Mouse (Mus musculus) intestine, postnatal 0 days (tissue): ENCODE results near the gene Pdha2. TPM values are rescaled to one million over a fixed set of nuclear protein-coding genes. Genes with fewer than 3 reads are reported as not detected.

Experiments used
- ATAC-seq: fragments of 200-750 bp; cut with Nextera tagmentation; 2 replicates; pipeline ENCODE4 v1.8.0; 2017; ENCODE audit warnings: mild to moderate bottlenecking, moderate TSS enrichment, moderate library complexity
- H3K27ac ChIP-seq: fragments of 300-500 bp; sonication (generic); 2 replicates; pipeline ENCODE4 v1.5.1; 2014; ENCODE audit warnings: mild to moderate bottlenecking, low read depth, low read length, moderate library complexity
- H3K27me3 ChIP-seq: fragments of 300-500 bp; sonication (generic); replicated peaks from 2 replicates; pipeline ENCODE4 v1.6.1; 2014; ENCODE audit warnings: low read length, mixed read lengths; ENCODE audit not compliant: control insufficient read depth, insufficient read depth
- H3K36me3 ChIP-seq: fragments of 300-500 bp; sonication (generic); 2 replicates; pipeline ENCODE4 v1.6.1; 2014; ENCODE audit warnings: mild to moderate bottlenecking, moderate library complexity; ENCODE audit not compliant: control insufficient read depth, insufficient read depth
- H3K4me1 ChIP-seq: fragments of 300-500 bp; sonication (generic); replicated peaks from 2 replicates; pipeline ENCODE4 v1.6.1; 2014; ENCODE audit warnings: antibody characterized with exemption, low read length, mixed read lengths; ENCODE audit not compliant: control insufficient read depth, insufficient read depth
- H3K4me2 ChIP-seq: fragments of 300-500 bp; sonication (generic); replicated peaks from 2 replicates; pipeline ENCODE4 v1.6.1; 2014; ENCODE audit warnings: low read depth, mild to moderate bottlenecking, moderate library complexity
- H3K4me3 ChIP-seq: fragments of 300-500 bp; sonication (generic); 2 replicates; pipeline ENCODE4 v1.5.1; 2014; ENCODE audit warnings: low read depth, low read length
- H3K9ac ChIP-seq: fragments of 300-500 bp; sonication (generic); 2 replicates; pipeline ENCODE4 v1.6.1; 2014; ENCODE audit warnings: mild to moderate bottlenecking, low read depth, low read length
- H3K9me3 ChIP-seq: fragments of 300-500 bp; sonication (generic); 2 replicates; pipeline ENCODE4 v1.6.1; 2016; ENCODE audit warnings: mixed run types; ENCODE audit not compliant: control insufficient read depth
- CTCF ChIP-seq: sonication (generic); IDR thresholded peaks from 2 replicates; pipeline ENCODE4 v1.5.1; 2016; ENCODE audit warnings: low read depth, mild to moderate bottlenecking, control low read depth, antibody characterized with exemption, moderate library complexity
- WGBS: fragments of 180-500 bp; shearing (Covaris S2); extraction: QIAGEN DNeasy Blood & Tissue Kit; methylation state at CpG from one replicate; pipeline ENCODE4 v1.1.7; 2014; 5-methylcytosine and 5-hydroxymethylcytosine counted together
- polyA plus RNA-seq: library from polyadenylated mRNA; unstranded; fragments of >200 nt; fragmentation: Nextera tagmentation; extraction: Ambion mirVana; gene quantifications from 2 replicates; pipeline ENCODE4 v1.2.1, GENCODE M21; 2015

Pdha2 gene
- polyA plus RNA-seq, 1 experiment from 2014 or later, result not detected

DNA sequence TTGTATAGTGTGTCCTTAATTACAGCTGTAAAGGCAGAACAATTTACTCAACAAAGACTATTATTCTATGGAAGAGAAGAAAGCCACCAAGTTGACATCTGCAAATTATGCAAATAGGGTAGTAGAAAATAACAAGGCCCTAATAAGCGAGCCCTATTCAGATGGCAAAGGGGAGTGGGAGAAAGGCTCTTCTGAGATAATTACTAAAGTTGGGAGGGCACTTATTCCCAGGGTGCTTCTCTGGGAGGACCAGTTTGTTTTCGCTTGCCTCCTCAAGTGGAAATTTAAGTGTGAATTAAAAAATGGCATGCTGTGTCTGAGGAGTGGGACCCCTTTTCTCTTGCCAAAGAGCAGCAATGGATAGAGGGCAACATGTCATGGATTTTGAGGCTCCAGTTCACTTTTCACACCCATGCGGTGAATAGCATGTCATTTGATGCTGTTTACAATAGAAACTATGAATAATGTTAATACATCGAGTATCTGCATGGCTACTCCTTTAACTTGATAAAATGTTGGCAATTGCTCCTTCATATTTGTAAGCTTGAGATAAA, 14.8 kb downstream of the Pdha2 start:
- ATAC-seq, result no peak
- no peaks in the 10 kb centered on the region for H3K9me3 ChIP-seq
- H3K4me3 ChIP-seq, result no peak overlapping the region
- H3K27me3 ChIP-seq, result no peaks in the 10 kb centered on the region
- no peaks in the 10 kb centered on the region for H3K36me3 ChIP-seq
- no peak overlapping the region for H3K4me2 ChIP-seq
- no peak for TF ChIP-seq CTCF
- H3K27ac ChIP-seq, result no peak overlapping the region
- 78% methylated on average over 4 of the region's 4 CpGs for WGBS
- no peaks in the 10 kb centered on the region for H3K4me1 ChIP-seq
- no peak overlapping the region for H3K9ac ChIP-seq

DNA sequence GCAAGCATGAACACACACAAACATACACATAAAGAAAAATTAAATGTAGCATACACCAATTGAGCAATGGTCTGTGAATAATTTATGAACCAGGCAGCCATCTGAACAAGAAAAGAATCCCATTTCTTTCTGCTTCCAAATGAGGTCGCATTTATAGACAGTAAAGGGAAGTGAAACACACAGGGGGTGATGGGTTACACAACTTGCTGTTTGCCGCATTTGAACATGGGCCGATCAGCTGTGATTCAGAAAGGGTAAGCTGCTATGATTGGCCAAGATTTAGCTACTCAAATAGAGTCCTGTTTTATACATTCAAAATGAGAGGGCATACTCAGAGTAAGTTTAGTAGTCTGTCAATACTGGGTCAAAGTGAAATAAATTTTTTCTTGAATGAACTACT, 20.5 kb downstream of the Pdha2 start:
- no peaks in the 10 kb centered on the region for H3K4me1 ChIP-seq
- no peak for TF ChIP-seq CTCF
- H3K4me2 ChIP-seq, result no peak overlapping the region
- no peaks in the 10 kb centered on the region for H3K9me3 ChIP-seq
- ATAC-seq, result no peak
- 87% methylated on average over 3 of the region's 3 CpGs for WGBS
- no peaks in the 10 kb centered on the region for H3K36me3 ChIP-seq
- no peaks in the 10 kb centered on the region for H3K27me3 ChIP-seq
- H3K27ac ChIP-seq, result no peak overlapping the region
- no peak overlapping the region for H3K4me3 ChIP-seq
- no peak overlapping the region for H3K9ac ChIP-seq

DNA sequence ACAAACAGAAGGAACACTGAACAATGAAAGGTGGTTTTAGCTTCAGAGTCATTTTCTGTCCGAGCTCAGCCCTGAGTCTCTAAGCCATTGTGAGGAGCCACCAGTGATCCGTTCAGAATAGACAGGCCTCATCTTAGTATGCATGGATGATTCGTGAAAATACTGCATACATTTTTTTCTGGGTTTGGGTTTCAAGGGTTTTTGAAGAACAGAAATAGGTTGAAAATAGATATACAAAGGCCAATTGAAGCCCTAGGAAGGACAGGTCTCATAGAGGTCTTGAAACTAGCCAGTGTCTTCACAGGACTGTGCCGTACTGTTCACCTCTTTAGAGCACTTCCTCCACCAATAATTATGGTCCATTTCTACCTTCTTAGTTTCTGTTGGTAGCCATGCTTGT, 21.7 kb downstream of the Pdha2 start:
- no peaks in the 10 kb centered on the region for H3K4me1 ChIP-seq
- no peak for ATAC-seq
- no peaks in the 10 kb centered on the region for H3K27me3 ChIP-seq
- H3K36me3 ChIP-seq, result no peaks in the 10 kb centered on the region
- no peak overlapping the region for H3K9ac ChIP-seq
- H3K4me3 ChIP-seq, result no peak overlapping the region
- no peak for TF ChIP-seq CTCF
- no peak overlapping the region for H3K27ac ChIP-seq
- WGBS, result 79% methylated on average over 4 of the region's 4 CpGs
- H3K9me3 ChIP-seq, result no peaks in the 10 kb centered on the region
- no peak overlapping the region for H3K4me2 ChIP-seq

DNA sequence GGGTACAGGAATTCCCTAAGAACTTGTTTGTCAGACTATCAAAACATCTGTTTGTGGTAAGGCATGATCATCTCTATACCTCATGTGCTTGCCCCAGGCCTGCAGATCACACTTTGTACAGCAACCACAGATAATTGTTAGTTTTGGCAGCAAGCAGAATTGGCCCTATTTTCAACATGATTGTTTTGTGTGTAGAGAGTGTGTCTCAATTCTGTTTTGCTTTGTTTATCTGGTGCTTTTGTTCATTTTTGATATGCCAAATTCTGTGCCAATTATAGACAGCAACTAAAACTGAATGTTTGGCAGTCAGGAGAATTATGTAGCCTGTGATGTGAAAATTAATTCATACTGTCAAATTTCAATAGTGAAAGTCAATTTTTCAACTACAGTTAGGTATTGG, 51.2 kb downstream of the Pdha2 start:
- Histone ChIP-seq H3K4me3 (no peak overlapping the region), H3K4me1 (no peaks in the 10 kb centered on the region), H3K27ac (no peak overlapping the region), H3K4me2 (no peak overlapping the region), H3K27me3 (no peaks in the 10 kb centered on the region), H3K9ac (no peak overlapping the region), H3K36me3 (no peaks in the 10 kb centered on the region), H3K9me3 (no peaks in the 10 kb centered on the region)
- no peak for ATAC-seq
- no peak for TF ChIP-seq CTCF
